Mouse (Mus musculus): Measurements from ENCODE around the gene Gtdc1.

GRCm38 (mm10) chr2:44664049-44664448, 263.4 kb downstream of the Gtdc1 start:
- TF ChIP-seq CTCF (IDR thresholded peaks at IDR 0.05; ENCODE audit: low read depth, low read length) (no peak), GATA1 (IDR thresholded peaks at IDR 0.05; ENCODE audit: borderline replicate concordance, low read length) (no peak)

All from G1E (cell line).